Mouse (Mus musculus): ENCODE results near the gene Rps15a.

DNA sequence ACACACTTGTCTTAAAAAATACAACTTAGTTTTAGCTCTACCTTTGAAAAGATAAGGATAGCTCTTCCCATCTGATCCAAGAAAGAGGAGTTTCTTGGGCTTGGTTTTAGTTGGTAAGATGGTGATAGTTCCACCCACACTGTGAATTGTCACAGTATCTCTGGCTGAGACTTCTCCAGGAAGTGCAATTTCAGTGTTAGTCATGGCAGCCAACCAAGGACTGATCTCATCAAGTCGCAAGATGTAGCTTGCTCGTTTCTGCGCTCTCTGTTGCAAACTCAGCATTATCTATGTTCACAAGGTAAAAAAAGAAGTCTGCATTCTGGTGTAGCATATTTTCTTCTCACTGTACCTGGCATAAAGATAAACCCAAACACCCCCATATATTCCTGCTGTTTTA lies 44.1 kb upstream of the Rps15a start:
- TF ChIP-seq CTCF (conservative IDR thresholded peaks at IDR 0.05; ENCODE audit: insufficient read depth, insufficient read length, low read depth, low read length) (no peak), POLR2A (IDR thresholded peaks at IDR 0.05; ENCODE audit: low read depth, low read length) (no peak)

Data from kidney, adult 2 months (tissue).